Mouse (Mus musculus) left cerebral cortex, adult 2 months (tissue): ENCODE measurements at regions not wholly inside any gene's neighbourhood (a gene's known extent, or its start where the extent isn't known, plus 50 kb on each side); places are given as distances from the start of the nearest gene placed in this dataset.

Experiments used
- DNase-seq, 2 experiments: peaks; one replicate each; pipeline ENCODE4 v3.0.0; 2021 to 2022; ENCODE audit warnings: low spot score in 2 of 2, mixed read lengths in 1 of 2; ENCODE audit errors: extremely low spot score in 1 of 2
- H3K27ac ChIP-seq: fragments of 200-600 bp; 2 replicates; pipeline ENCODE4 v1.8.1; 2022
- H3K4me3 ChIP-seq: fragments of 200-600 bp; 2 replicates; pipeline ENCODE4 v1.8.1; 2022
- CTCF ChIP-seq: fragments of 200-600 bp; IDR thresholded peaks from 2 replicates; pipeline ENCODE4 v1.8.1; 2022; ENCODE audit warnings: antibody characterized with exemption, mild to moderate bottlenecking, moderate library complexity
- intact Hi-C: fragments of 180-260 bp; cut with DNase I; formaldehyde crosslinking; loops from one replicate; pipeline ENCODE4 v1.15.1; 2025

- no peak overlapping the region for H3K4me3 ChIP-seq
- no peak for TF ChIP-seq CTCF
- no peak for DNase-seq
- H3K27ac ChIP-seq, result no peak overlapping the region
- intact Hi-C loops, result no loop called here
These were observed 298.1 kb upstream of the Kcnab2 start for GRCm38 (mm10) chr4:152775801-152776200.

GRCm38 (mm10) chr4:152771386-152771785, 293.7 kb upstream of the Kcnab2 start:
- intact Hi-C loops, result no loop called here
- no peak for DNase-seq
- Histone ChIP-seq H3K4me3 (no peak overlapping the region), H3K27ac (no peak overlapping the region)
- no peak for TF ChIP-seq CTCF

DNA sequence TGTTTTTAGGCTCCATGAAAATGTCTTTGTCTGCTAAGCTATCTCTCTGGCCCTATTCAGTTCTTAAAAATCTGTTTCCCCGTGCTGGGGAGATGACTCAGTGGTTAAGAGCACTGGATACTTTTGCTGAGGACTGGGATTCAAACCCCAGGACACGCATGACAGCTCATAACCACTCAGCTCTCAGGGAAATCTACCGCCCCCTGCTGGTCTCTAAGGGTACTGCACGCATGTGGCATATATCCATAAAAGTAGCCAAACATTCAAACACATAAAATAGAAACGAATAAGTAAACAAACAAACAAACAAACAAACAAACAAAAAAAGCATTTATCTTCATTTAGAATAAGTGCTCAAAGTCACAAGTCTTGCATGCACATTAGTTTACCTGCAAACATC, 289.7 kb upstream of the Kcnab2 start:
- no peak overlapping the region for H3K4me3 ChIP-seq
- intact Hi-C loops, result no loop called here
- TF ChIP-seq CTCF, result peak; percentile 39

DNA sequence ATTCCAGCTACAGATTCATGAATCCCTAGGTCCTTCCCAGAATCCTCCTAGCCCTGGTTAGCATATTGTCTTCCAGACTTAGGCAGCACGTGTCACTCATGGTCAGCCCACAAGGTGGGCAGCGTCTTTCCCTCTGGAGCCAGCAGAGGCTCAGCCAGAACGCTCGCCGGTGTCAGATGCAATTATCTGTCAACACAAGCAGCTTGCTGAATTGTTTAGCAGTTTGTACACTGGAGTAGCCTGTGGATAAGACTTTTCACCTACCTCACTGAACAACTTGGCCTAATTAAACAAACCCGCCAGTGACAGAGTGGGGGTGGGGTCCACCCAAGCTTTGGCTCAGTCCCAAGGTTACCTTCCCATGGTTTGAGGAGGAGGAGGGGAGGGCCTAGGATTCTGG, 285.4 kb upstream of the Kcnab2 start:
- no peak for TF ChIP-seq CTCF
- no peak overlapping the region for H3K4me3 ChIP-seq
- H3K27ac ChIP-seq, result no peak overlapping the region
- intact Hi-C loops, result no loop called here
- no peak for DNase-seq

More for the DNA sequence above, 289.7 kb upstream of the Kcnab2 start:
- H3K27ac ChIP-seq, result no peak overlapping the region
- no peak for DNase-seq

DNA sequence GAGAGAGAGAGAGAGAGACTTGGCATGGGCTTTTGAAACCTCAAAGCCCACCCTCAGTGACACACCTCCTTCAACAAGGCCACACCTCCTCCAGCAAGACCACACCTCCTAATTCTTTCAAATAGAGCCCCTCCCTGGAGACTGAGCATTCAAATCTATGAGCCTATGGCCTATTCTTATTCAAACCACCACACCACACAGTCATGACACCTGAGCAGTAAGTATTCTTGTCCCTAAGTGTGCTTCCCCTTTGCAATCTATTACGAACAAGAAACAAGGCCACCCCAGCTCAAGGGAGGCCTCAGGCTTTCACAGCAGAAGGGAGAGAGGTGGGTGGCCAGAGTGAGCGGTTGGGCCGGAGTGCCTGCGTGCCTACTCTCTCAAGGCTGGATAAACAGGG, 284.9 kb upstream of the Kcnab2 start:
- no peak for TF ChIP-seq CTCF
- intact Hi-C loops, result no loop called here

GRCm38 (mm10) chr4:152757191-152757590, 279.5 kb upstream of the Kcnab2 start:
- intact Hi-C loops, result no loop called here
- no peak for DNase-seq
- TF ChIP-seq CTCF, result no peak
- Histone ChIP-seq H3K4me3 (no peak overlapping the region), H3K27ac (no peak overlapping the region)

More for the DNA sequence above, 284.9 kb upstream of the Kcnab2 start:
- H3K4me3 ChIP-seq, result no peak overlapping the region
- no peak overlapping the region for H3K27ac ChIP-seq
- no peak for DNase-seq

DNA sequence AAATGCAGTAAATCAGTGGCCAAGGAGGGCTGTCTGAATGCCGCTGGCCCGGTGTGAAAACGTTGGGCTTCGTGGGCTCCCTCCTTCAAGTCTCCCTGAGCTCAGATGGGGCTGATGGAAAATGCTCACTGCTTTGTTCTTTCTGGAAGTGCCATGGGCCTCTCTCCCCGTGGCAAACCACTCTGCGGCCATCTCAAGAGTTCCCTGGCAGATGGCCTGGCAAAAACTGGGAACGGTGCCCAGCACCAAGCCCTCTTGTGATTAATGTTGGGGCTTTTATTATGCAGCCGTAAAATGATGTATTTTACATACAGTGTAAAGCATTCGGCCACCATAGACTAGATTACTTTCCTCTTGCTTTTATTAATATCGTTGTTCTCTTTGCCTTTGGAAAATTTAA, 278.9 kb upstream of the Kcnab2 start:
- H3K4me3 ChIP-seq, result no peak overlapping the region
- DNase-seq, result no peak
- intact Hi-C loops, result no loop called here
- no peak overlapping the region for H3K27ac ChIP-seq
- no peak for TF ChIP-seq CTCF

DNA sequence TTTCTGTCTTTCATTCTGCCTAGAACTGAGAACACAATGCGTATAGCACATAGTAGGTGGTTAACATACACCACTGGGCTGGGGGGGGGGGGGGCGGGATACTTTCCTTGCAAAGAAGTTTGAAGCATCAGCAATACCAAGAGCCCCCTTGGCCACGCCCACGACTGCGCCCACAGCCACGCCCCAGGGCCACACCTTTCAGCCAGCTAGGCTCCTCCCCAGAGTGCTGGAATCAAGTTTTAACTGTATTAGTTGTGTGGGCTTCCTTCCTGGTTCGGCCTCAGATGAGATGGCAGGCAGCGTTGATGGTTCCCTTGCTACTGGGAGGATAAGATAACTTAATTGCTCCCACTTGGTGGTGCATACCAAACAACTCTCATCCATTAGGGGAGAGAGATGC, 278.1 kb upstream of the Kcnab2 start:
- intact Hi-C loops, result no loop called here
- no peak for TF ChIP-seq CTCF
- DNase-seq, result no peak
- no peak overlapping the region for H3K4me3 ChIP-seq
- H3K27ac ChIP-seq, result no peak overlapping the region

- TF ChIP-seq CTCF, result no peak
- Histone ChIP-seq H3K27ac (no peak overlapping the region), H3K4me3 (no peak overlapping the region)
- intact Hi-C loops, result no loop called here
- no peak for DNase-seq
These were observed 266.7 kb upstream of the Kcnab2 start for GRCm38 (mm10) chr4:152744366-152744765.

DNA sequence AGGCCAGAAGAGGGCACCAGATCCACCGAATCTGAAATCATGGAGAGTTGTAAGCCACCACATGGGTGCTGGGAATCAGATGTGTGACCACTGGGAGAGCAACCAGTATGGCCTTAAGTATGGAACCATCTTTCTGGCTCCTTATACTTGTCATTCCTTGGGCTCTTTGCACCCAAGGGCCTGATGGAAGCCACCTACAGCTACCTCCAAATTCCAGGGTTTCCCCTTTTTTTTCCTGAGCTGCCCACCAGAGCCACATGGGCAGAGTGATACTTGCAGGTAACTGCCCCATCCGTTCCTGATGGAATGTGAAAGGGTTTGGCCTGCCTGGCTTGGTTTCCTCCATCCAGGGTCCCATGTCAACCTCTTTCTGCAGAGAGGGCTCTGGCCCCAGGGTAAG, 255.3 kb upstream of the Kcnab2 start:
- Histone ChIP-seq H3K27ac (no peak overlapping the region), H3K4me3 (no peak overlapping the region)
- intact Hi-C loops, result loop anchor here (2.0 to 10.0 kb wide), 2 partner anchors 748 to 1212 kb away; no protein-coding TSS in a partner anchor
- no peak; the same call in 1 of the 2 replicates for TF ChIP-seq CTCF
- DNase-seq, result no peak

DNA sequence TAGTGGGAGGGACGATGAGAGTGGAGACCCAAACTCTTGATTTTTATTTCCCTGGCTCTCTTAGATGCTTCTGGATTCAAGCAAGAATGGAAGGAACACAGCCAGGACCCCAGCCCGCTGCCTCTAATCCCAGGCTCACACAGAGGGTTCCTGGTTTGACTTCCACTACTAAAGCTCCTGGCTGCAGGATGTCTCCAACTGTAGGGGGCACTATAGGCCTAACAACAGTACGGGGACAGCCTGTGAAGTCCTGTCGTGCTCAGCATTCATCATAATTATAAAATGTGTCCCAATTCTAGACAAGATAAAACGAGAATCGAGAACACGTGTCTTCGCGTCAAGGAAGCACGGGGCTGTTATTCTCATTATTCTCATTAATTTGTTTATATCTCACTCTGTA, 254.3 kb upstream of the Kcnab2 start:
- intact Hi-C loops, result loop anchor here (1.0 to 10.0 kb wide), 3 partner anchors 646 to 1213 kb away; no protein-coding TSS in a partner anchor
- peak; percentile 84 for TF ChIP-seq CTCF

DNA sequence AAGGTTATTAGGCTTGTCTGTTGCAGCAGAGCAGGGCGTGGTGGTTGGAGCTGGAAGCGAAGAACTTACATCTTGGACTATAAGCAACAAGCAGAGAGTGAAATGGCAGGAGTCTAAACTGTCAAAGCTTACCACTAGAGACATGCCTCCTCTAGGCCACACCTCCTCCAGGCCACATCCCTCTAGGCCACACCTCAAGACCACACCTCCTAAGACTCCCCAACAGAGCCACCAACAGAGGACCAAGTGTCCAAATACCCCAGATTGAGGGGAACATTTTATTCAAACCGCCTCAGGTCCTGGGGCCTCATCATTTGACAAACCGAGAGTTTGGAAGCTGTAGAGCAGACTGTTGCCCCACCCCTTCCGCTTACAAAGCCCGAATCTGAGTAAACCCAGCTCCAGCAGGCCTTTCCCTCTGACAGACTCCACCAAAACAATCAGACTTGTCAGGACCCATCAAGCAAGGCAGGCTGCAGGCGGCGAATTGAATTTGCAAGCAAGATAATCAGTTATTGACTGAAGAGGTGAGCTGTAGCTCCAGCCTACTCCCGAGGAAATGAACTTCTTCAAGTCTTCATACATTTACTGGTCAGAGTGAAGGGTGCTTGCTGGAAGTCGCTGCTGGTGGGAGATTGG, 253.5 kb upstream of the Kcnab2 start:
- Histone ChIP-seq H3K27ac (no peak overlapping the region), H3K4me3 (no peak overlapping the region)
- intact Hi-C loops, result loop anchor here (1.0 to 10.0 kb wide), 2 partner anchors 647 to 1214 kb away; no protein-coding TSS in a partner anchor
- DNase-seq, result no peak
- no peak for TF ChIP-seq CTCF

More for the DNA sequence above, 254.3 kb upstream of the Kcnab2 start:
- Histone ChIP-seq H3K27ac (no peak overlapping the region), H3K4me3 (no peak overlapping the region)
- peak; percentile 53 to 59 for DNase-seq

DNA sequence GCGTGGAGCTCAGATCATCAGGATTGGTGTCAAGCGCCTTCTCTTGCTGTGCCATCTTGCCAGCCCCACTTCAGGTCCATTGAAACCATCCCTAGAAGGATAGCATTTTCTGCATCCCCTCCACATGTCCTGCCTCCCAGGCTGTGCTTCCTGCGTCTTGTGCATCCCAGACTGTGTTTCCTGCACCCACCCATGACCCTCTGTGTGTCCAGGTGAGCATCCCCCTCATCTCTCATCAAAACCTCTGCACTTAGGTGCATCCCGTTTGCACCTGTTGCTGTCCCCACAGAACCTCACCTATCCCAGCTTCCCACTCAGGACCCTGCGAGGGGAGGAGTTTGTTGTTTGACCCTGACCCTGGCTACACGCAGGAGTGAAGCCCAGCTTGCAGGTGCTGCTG, 251.8 kb upstream of the Kcnab2 start:
- Histone ChIP-seq H3K4me3 (no peak overlapping the region), H3K27ac (no peak overlapping the region)
- intact Hi-C loops, result no loop called here
- DNase-seq, result no peak
- no peak for TF ChIP-seq CTCF
